Mouse (Mus musculus): ENCODE measurements around the gene Lrp10. TPM values are rescaled to one million over a fixed set of nuclear protein-coding genes. Genes with fewer than 3 reads are reported as not detected.

Gene Lrp10
- polyA plus RNA-seq, 1 experiment from 2014 or later = 21.2 TPM

- WGBS (ENCODE audit: insufficient replicate concordance) = 55% methylated on average over 15 of the region's 15 CpGs
- peaks cover 73% of the 10 kb centered on the region for H3K27me3 ChIP-seq
- no peak overlapping the region for H3K27ac ChIP-seq (replicated peaks)
- H3K9ac ChIP-seq = no peak overlapping the region
- no peaks in the 10 kb centered on the region for H3K36me3 ChIP-seq (replicated peaks)
- no peak overlapping the region for H3K4me2 ChIP-seq
- H3K4me1 ChIP-seq (replicated peaks) = peaks cover 19% of the 10 kb centered on the region
- H3K4me3 ChIP-seq (replicated peaks) = no peak overlapping the region
- H3K9me3 ChIP-seq (replicated peaks) = no peaks in the 10 kb centered on the region
- ATAC-seq (ENCODE audit: insufficient read depth) = no peak
These were observed 13.4 kb downstream of the Lrp10 start for GRCm38 (mm10) chr14:54477172-54477909.

- Histone ChIP-seq H3K27me3 (peaks cover 73% of the 10 kb centered on the region), H3K9me3 (replicated peaks) (no peaks in the 10 kb centered on the region), H3K9ac (peak overlapping the region; percentile 8; the same call in 1 of the 2 replicates), H3K36me3 (replicated peaks) (no peaks in the 10 kb centered on the region), H3K4me2 (peak overlapping the region; percentile 59), H3K4me3 (replicated peaks) (peak overlapping the region; percentile 36), H3K4me1 (replicated peaks) (peaks cover 19% of the 10 kb centered on the region), H3K27ac (replicated peaks) (no peak overlapping the region)
- ATAC-seq (ENCODE audit: insufficient read depth) = no peak
- WGBS (ENCODE audit: insufficient replicate concordance) = 3% methylated on average over 40 of the region's 40 CpGs
These were observed 15.5 kb downstream of the Lrp10 start for GRCm38 (mm10) chr14:54479451-54479920.

GRCm38 (mm10) chr14:54480673-54481072 lies 16.7 kb downstream of the Lrp10 start:
- peaks cover 62% of the 10 kb centered on the region for H3K27me3 ChIP-seq
- H3K4me1 ChIP-seq (replicated peaks) = peaks cover 23% of the 10 kb centered on the region
- H3K36me3 ChIP-seq (replicated peaks) = no peaks in the 10 kb centered on the region
- H3K27ac ChIP-seq (replicated peaks) = no peak overlapping the region
- no peaks in the 10 kb centered on the region for H3K9me3 ChIP-seq (replicated peaks)
- 60% methylated on average over 6 of the region's 6 CpGs for WGBS (ENCODE audit: insufficient replicate concordance)
- ATAC-seq (ENCODE audit: insufficient read depth) = no peak
- no peak overlapping the region for H3K4me2 ChIP-seq
- H3K4me3 ChIP-seq (replicated peaks) = no peak overlapping the region
- no peak overlapping the region for H3K9ac ChIP-seq

- Histone ChIP-seq H3K9ac (no peak overlapping the region), H3K4me2 (no peak overlapping the region), H3K9me3 (replicated peaks) (no peaks in the 10 kb centered on the region), H3K4me1 (replicated peaks) (peaks cover 20% of the 10 kb centered on the region), H3K4me3 (replicated peaks) (no peak overlapping the region), H3K36me3 (replicated peaks) (no peaks in the 10 kb centered on the region), H3K27ac (replicated peaks) (no peak overlapping the region), H3K27me3 (peaks cover 55% of the 10 kb centered on the region)
- ATAC-seq (ENCODE audit: insufficient read depth) = no peak
- 31% methylated on average over 8 of the region's 8 CpGs for WGBS (ENCODE audit: insufficient replicate concordance)
These were observed 17.5 kb downstream of the Lrp10 start for GRCm38 (mm10) chr14:54481402-54481801.

GRCm38 (mm10) chr14:54482498-54482897 lies 18.6 kb downstream of the Lrp10 start:
- Histone ChIP-seq H3K27me3 (peaks cover 50% of the 10 kb centered on the region), H3K36me3 (replicated peaks) (no peaks in the 10 kb centered on the region), H3K9ac (no peak overlapping the region), H3K4me1 (replicated peaks) (peaks cover 12% of the 10 kb centered on the region; the same call in 1 of the 2 replicates), H3K27ac (replicated peaks) (no peak overlapping the region), H3K4me2 (no peak overlapping the region), H3K9me3 (replicated peaks) (no peaks in the 10 kb centered on the region), H3K4me3 (replicated peaks) (no peak overlapping the region)
- 41% methylated on average over 9 of the region's 9 CpGs for WGBS (ENCODE audit: insufficient replicate concordance)
- no peak for ATAC-seq (ENCODE audit: insufficient read depth)

GRCm38 (mm10) chr14:54485899-54486298 lies 22.0 kb downstream of the Lrp10 start:
- peaks cover 16% of the 10 kb centered on the region for H3K27me3 ChIP-seq
- H3K27ac ChIP-seq (replicated peaks) = no peak overlapping the region
- H3K4me3 ChIP-seq (replicated peaks) = no peak overlapping the region
- no peaks in the 10 kb centered on the region for H3K9me3 ChIP-seq (replicated peaks)
- H3K4me1 ChIP-seq (replicated peaks) = 0 out of 2 replicates have a peak, but pooled peaks cover 4% of the 10 kb centered on the region
- H3K4me2 ChIP-seq = no peak overlapping the region
- ATAC-seq (ENCODE audit: insufficient read depth) = no peak
- no peak overlapping the region for H3K9ac ChIP-seq
- WGBS (ENCODE audit: insufficient replicate concordance) = 41% methylated on average over 7 of the region's 7 CpGs
- no peaks in the 10 kb centered on the region for H3K36me3 ChIP-seq (replicated peaks)

GRCm38 (mm10) chr14:54487732-54488131 lies 23.8 kb downstream of the Lrp10 start:
- no peak overlapping the region for H3K9ac ChIP-seq
- 40% methylated on average over 2 of the region's 2 CpGs for WGBS (ENCODE audit: insufficient replicate concordance)

GRCm38 (mm10) chr14:54488350-54488749 lies 24.4 kb downstream of the Lrp10 start:
- H3K4me3 ChIP-seq (replicated peaks) = no peak overlapping the region
- no peaks in the 10 kb centered on the region for H3K36me3 ChIP-seq (replicated peaks)
- no peak overlapping the region for H3K27ac ChIP-seq (replicated peaks)
- no peak overlapping the region for H3K4me2 ChIP-seq
- no peak for ATAC-seq (ENCODE audit: insufficient read depth)
- no peaks in the 10 kb centered on the region for H3K9me3 ChIP-seq (replicated peaks)
- peaks cover 6% of the 10 kb centered on the region; the same call in 1 of the 2 replicates for H3K27me3 ChIP-seq
- no peak overlapping the region for H3K9ac ChIP-seq
- 0 out of 2 replicates have a peak, but pooled peaks cover 10% of the 10 kb centered on the region for H3K4me1 ChIP-seq (replicated peaks)

More at GRCm38 (mm10) chr14:54487732-54488131, 23.8 kb downstream of the Lrp10 start:
- Histone ChIP-seq H3K27ac (replicated peaks) (no peak overlapping the region), H3K4me1 (replicated peaks) (0 out of 2 replicates have a peak, but pooled peaks cover 10% of the 10 kb centered on the region), H3K9me3 (replicated peaks) (no peaks in the 10 kb centered on the region), H3K27me3 (peaks cover 6% of the 10 kb centered on the region; the same call in 1 of the 2 replicates), H3K4me2 (no peak overlapping the region), H3K36me3 (replicated peaks) (no peaks in the 10 kb centered on the region), H3K4me3 (replicated peaks) (no peak overlapping the region)
- no peak for ATAC-seq (ENCODE audit: insufficient read depth)

GRCm38 (mm10) chr14:54492345-54493131 lies 28.6 kb downstream of the Lrp10 start:
- peak; percentile 68 for ATAC-seq (ENCODE audit: insufficient read depth)
- Histone ChIP-seq H3K27me3 (no peaks in the 10 kb centered on the region), H3K36me3 (replicated peaks) (no peaks in the 10 kb centered on the region), H3K4me1 (replicated peaks) (0 out of 2 replicates have a peak, but pooled peaks cover 6% of the 10 kb centered on the region), H3K4me2 (no peak overlapping the region), H3K27ac (replicated peaks) (no peak overlapping the region), H3K4me3 (replicated peaks) (no peak overlapping the region), H3K9ac (no peak overlapping the region), H3K9me3 (replicated peaks) (no peaks in the 10 kb centered on the region)
- 53% methylated on average over 18 of the region's 18 CpGs for WGBS (ENCODE audit: insufficient replicate concordance)

- no peaks in the 10 kb centered on the region for H3K27me3 ChIP-seq
These were observed 29.3 kb downstream of the Lrp10 start for GRCm38 (mm10) chr14:54493236-54493635.

GRCm38 (mm10) chr14:54494234-54494633 lies 30.3 kb downstream of the Lrp10 start:
- no peak overlapping the region for H3K27ac ChIP-seq (replicated peaks)
- peak; percentile 28; the same call in 1 of the 2 replicates for ATAC-seq (ENCODE audit: insufficient read depth)
- no peaks in the 10 kb centered on the region for H3K36me3 ChIP-seq (replicated peaks)
- 2% methylated on average over 3 of the region's 3 CpGs for WGBS (ENCODE audit: insufficient replicate concordance)
- no peaks in the 10 kb centered on the region for H3K27me3 ChIP-seq
- no peak overlapping the region for H3K4me3 ChIP-seq (replicated peaks)
- H3K9me3 ChIP-seq (replicated peaks) = no peaks in the 10 kb centered on the region
- no peak overlapping the region for H3K4me2 ChIP-seq
- 0 out of 2 replicates have a peak, but pooled peaks cover 6% of the 10 kb centered on the region for H3K4me1 ChIP-seq (replicated peaks)
- no peak overlapping the region for H3K9ac ChIP-seq

More at GRCm38 (mm10) chr14:54493236-54493635, 29.3 kb downstream of the Lrp10 start:
- Histone ChIP-seq H3K9ac (no peak overlapping the region), H3K36me3 (replicated peaks) (no peaks in the 10 kb centered on the region), H3K4me1 (replicated peaks) (0 out of 2 replicates have a peak, but pooled peaks cover 6% of the 10 kb centered on the region), H3K27ac (replicated peaks) (no peak overlapping the region), H3K9me3 (replicated peaks) (no peaks in the 10 kb centered on the region), H3K4me2 (no peak overlapping the region), H3K4me3 (replicated peaks) (no peak overlapping the region)
- WGBS (ENCODE audit: insufficient replicate concordance) = 79% methylated on average over 5 of the region's 5 CpGs
- no peak for ATAC-seq (ENCODE audit: insufficient read depth)
